Comparison of ENCODE assay signal across 12 mouse cellular contexts in genomic region chr13:113590216-113590615, GRCm38 (mm10).
"Had no signal": no experiment of that assay in that cellular context is flagged by ENCODE, and none has a peak within 500 bp of the region (broad histone marks: within the 10 kb centered on the region; RNA-seq: fewer than 3 reads in every experiment).

No protein-coding gene starts in this region.

- H3K4me2 ChIP-seq: kidney, embryonic 15.5 days; liver, embryonic 13.5 days; neural tube, embryonic 13.5 days; stomach, embryonic 15.5 days had no signal

- H3K4me3 ChIP-seq: kidney, embryonic 15.5 days; left cerebral cortex, adult 2 months; liver, embryonic 13.5 days; neural tube, embryonic 13.5 days; stomach, embryonic 15.5 days had no signal

- H3K9ac ChIP-seq: kidney, embryonic 15.5 days; liver, embryonic 13.5 days; neural tube, embryonic 13.5 days; stomach, embryonic 15.5 days had no signal

- H3K27me3 ChIP-seq: kidney, embryonic 15.5 days; liver, embryonic 13.5 days; neural tube, embryonic 13.5 days; stomach, embryonic 15.5 days had no signal

- H3K9me3 ChIP-seq: kidney, embryonic 15.5 days; liver, embryonic 13.5 days; neural tube, embryonic 13.5 days; stomach, embryonic 15.5 days had no signal

- DNase-seq: kidney, adult 18-20 months; liver; liver, embryonic 13.5 days; lung, adult 2 months; midbrain, embryonic 14.5 days; right cerebral cortex, postnatal 14 days; thymus, adult 2 months; thymus, postnatal 25 days had no signal

- H3K4me1 ChIP-seq: liver, embryonic 13.5 days had no signal

- H3K27ac ChIP-seq: kidney, embryonic 15.5 days; left cerebral cortex, adult 2 months; liver, embryonic 13.5 days; neural tube, embryonic 13.5 days; stomach, embryonic 15.5 days had no signal
